Mouse (Mus musculus): ENCODE results near the gene Hist1h4i. TPM values are rescaled to one million over a fixed set of nuclear protein-coding genes. Genes with fewer than 3 reads are reported as not detected.
"Not testable (repeated sequence)": the region's sequence is repeated elsewhere in the genome, so short reads cannot be mapped to it uniquely, and the experiment has no call there.

The Hist1h4i gene
- polyA plus RNA-seq, 1 experiment from 2014 or later, result 25.5 TPM

GRCm38 (mm10) chr13:22049041-22049440 lies 7.9 kb upstream of the Hist1h4i start:
- Histone ChIP-seq H3K9me3 (ENCODE audit: control insufficient read depth, low read length) (no peaks in the 10 kb centered on the region), H3K27me3 (ENCODE audit: control insufficient read depth, insufficient read depth, low read length) (no peaks in the 10 kb centered on the region), H3K9ac (ENCODE audit: low read length) (no peak overlapping the region), H3K36me3 (ENCODE audit: control insufficient read depth, insufficient read depth, low read length) (no peaks in the 10 kb centered on the region), H3K27ac (ENCODE audit: low read depth, low read length) (no peak overlapping the region), H3K4me3 (ENCODE audit: low read depth, low read length) (no peak overlapping the region), H3K4me2 (ENCODE audit: low read depth) (no peak overlapping the region), H3K4me1 (ENCODE audit: control insufficient read depth, insufficient read depth, low read length) (no peaks in the 10 kb centered on the region)
- 84% methylated on average over 2 of the region's 2 CpGs for WGBS
- ATAC-seq (ENCODE audit: insufficient read depth, low FRiP score, low TSS enrichment), result no peak
- DNase-seq (ENCODE audit: low spot score), result no peak

GRCm38 (mm10) chr13:22045311-22045710 lies 4.1 kb upstream of the Hist1h4i start:
- ATAC-seq (ENCODE audit: insufficient read depth, low FRiP score, low TSS enrichment) (no peak), DNase-seq (ENCODE audit: low spot score) (no peak)
- 73% methylated on average over 2 of the region's 2 CpGs for WGBS
- Histone ChIP-seq H3K4me2 (ENCODE audit: low read depth) (no peak overlapping the region), H3K36me3 (ENCODE audit: control insufficient read depth, insufficient read depth, low read length) (no peaks in the 10 kb centered on the region), H3K9ac (ENCODE audit: low read length) (no peak overlapping the region), H3K4me3 (ENCODE audit: low read depth, low read length) (no peak overlapping the region), H3K27me3 (ENCODE audit: control insufficient read depth, insufficient read depth, low read length) (no peaks in the 10 kb centered on the region), H3K9me3 (ENCODE audit: control insufficient read depth, low read length) (no peaks in the 10 kb centered on the region), H3K27ac (ENCODE audit: low read depth, low read length) (no peak overlapping the region), H3K4me1 (ENCODE audit: control insufficient read depth, insufficient read depth, low read length) (0 out of 2 replicates have a peak, but pooled peaks cover 6% of the 10 kb centered on the region)

DNA sequence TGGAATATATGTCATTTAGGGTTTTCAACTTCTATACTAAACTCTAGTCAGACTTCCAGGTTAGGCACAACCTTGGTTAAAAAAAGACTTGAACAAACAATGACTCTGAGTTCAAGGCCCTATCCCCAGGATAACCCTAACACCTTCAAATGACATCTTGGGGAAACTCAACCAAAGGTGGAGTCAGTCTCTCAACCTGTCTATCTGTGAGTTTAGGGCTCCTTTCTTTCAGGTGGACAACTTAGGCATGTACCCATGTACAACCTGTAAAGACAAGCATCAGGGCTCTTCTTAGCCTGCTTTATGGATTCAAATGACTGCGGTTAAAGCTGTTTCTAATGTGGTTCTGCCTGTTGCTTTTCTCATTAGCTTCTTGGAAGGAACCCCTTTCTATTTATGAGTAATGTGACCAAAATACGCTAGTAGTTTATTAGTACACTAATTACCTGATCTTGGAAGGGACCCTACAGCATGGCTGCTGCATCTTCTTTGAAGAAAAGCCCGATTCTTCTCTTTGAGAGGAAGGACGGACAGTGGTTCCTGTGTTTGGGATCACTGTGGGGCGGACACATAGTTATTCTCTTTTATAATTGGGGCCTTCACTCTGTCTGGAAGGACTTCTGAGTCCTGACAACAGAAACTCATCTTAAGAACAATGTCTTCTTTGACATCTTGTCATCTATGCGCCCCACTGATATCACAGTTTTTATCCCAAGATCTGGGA lies 3.4 kb upstream of the Hist1h4i start:
- ATAC-seq (ENCODE audit: insufficient read depth, low FRiP score, low TSS enrichment), result no peak
- Histone ChIP-seq H3K9me3 (ENCODE audit: control insufficient read depth, low read length) (no peaks in the 10 kb centered on the region), H3K27ac (ENCODE audit: low read depth, low read length) (no peak overlapping the region), H3K27me3 (ENCODE audit: control insufficient read depth, insufficient read depth, low read length) (no peaks in the 10 kb centered on the region), H3K4me2 (ENCODE audit: low read depth) (no peak overlapping the region), H3K9ac (ENCODE audit: low read length) (no peak overlapping the region), H3K4me3 (ENCODE audit: low read depth, low read length) (no peak overlapping the region), H3K36me3 (ENCODE audit: control insufficient read depth, insufficient read depth, low read length) (no peaks in the 10 kb centered on the region), H3K4me1 (ENCODE audit: control insufficient read depth, insufficient read depth, low read length) (0 out of 2 replicates have a peak, but pooled peaks cover 6% of the 10 kb centered on the region)
- DNase-seq (ENCODE audit: low spot score), result no peak
- WGBS, result 89% methylated on average over 6 of the region's 6 CpGs

DNA sequence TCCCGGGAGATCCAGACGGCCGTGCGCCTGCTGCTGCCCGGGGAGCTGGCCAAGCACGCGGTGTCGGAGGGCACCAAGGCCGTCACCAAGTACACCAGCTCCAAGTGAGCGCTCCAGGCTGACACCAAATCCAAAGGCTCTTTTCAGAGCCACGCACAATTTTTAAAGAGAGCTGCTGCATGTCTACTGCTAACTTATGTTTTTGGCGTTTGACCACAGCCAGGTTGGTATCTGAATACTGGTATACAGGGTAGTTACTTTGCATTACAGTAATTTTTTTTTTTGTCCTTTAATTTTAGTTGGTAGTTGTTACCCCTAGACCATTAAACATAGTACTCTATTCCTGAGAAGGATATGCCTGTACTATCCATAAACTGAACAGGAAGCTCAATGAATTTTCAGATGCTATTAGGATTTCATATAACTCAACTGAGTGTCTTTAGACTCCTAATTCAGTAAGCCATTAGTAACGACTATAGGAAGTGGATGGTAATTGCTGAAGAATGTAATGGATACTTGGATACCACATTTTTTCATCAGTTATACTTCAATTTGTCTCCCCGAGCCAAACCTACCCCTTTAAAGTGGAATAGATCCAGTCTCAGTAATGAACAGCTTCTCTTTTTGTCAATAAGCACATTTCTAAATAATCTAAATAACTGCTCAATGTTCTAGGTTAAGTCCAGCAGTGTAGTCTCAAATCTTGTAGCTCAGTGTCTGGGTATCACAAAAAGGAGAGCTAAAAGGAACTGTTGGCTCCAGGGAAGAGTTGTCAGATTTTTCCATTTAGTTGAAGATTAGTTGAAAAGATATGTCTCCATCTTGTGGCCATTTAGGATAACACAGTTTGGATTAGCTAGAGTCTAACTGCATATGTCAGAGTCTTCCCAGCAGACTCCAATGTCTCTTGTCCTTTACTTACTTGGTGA lies 2.6 kb upstream of the Hist1h4i start:
- no peaks in the 10 kb centered on the region for H3K9me3 ChIP-seq (ENCODE audit: control insufficient read depth, low read length)
- ATAC-seq (ENCODE audit: insufficient read depth, low FRiP score, low TSS enrichment), result peak; percentile 21; the same call in 1 of the 2 replicates
- peak overlapping the region; percentile 31 for H3K4me3 ChIP-seq (ENCODE audit: low read depth, low read length)
- WGBS, result 3% methylated on average over 9 of the region's 14 CpGs
- no peaks in the 10 kb centered on the region for H3K27me3 ChIP-seq (ENCODE audit: control insufficient read depth, insufficient read depth, low read length)
- H3K27ac ChIP-seq (ENCODE audit: low read depth, low read length), result peak overlapping the region; percentile 76
- peak overlapping the region; percentile 53 for H3K9ac ChIP-seq (ENCODE audit: low read length)
- H3K36me3 ChIP-seq (ENCODE audit: control insufficient read depth, insufficient read depth, low read length), result no peaks in the 10 kb centered on the region
- 0 out of 2 replicates have a peak, but pooled peaks cover 6% of the 10 kb centered on the region for H3K4me1 ChIP-seq (ENCODE audit: control insufficient read depth, insufficient read depth, low read length)
- peak overlapping the region; percentile 49 for H3K4me2 ChIP-seq (ENCODE audit: low read depth)
- no peak for DNase-seq (ENCODE audit: low spot score)

- under 1% methylated on average over 27 of the region's 80 CpGs for WGBS
- H3K4me2 ChIP-seq (ENCODE audit: low read depth), result peak within 1 kb of the TSS; percentile 65
- H3K9me3 ChIP-seq (ENCODE audit: control insufficient read depth, low read length); H3K4me1 ChIP-seq (ENCODE audit: control insufficient read depth, insufficient read depth, low read length); H3K36me3 ChIP-seq (ENCODE audit: control insufficient read depth, insufficient read depth, low read length); H3K27me3 ChIP-seq (ENCODE audit: control insufficient read depth, insufficient read depth, low read length): not testable (repeated sequence)
- peak within 1 kb of the TSS; percentile 78 for H3K9ac ChIP-seq (ENCODE audit: low read length)
- peak within 1 kb of the TSS; percentile 37 for H3K4me3 ChIP-seq (ENCODE audit: low read depth, low read length)
- ATAC-seq (ENCODE audit: insufficient read depth, low FRiP score, low TSS enrichment), result peak; percentile 91
- peak; percentile 89 for DNase-seq (ENCODE audit: low spot score)
- H3K27ac ChIP-seq (ENCODE audit: low read depth, low read length), result peak within 1 kb of the TSS; percentile 94
Measured at GRCm38 (mm10) chr13:22042568-22043502, 1.7 kb upstream of the Hist1h4i start, which contains the start of the genes Hist1h2ag and Hist1h2bj. Hist1h2ag (minus strand) TSS chr13:22042944. Hist1h2bj (plus strand) TSS chr13:22043214.

GRCm38 (mm10) chr13:22041651-22042567 lies 747 bp upstream of the Hist1h4i start:
- Histone ChIP-seq H3K9ac (ENCODE audit: low read length) (peak overlapping the region; percentile 78), H3K4me3 (ENCODE audit: low read depth, low read length) (peak overlapping the region; percentile 37), H3K9me3 (ENCODE audit: control insufficient read depth, low read length) (no peaks in the 10 kb centered on the region), H3K36me3 (ENCODE audit: control insufficient read depth, insufficient read depth, low read length) (no peaks in the 10 kb centered on the region), H3K27ac (ENCODE audit: low read depth, low read length) (peak overlapping the region; percentile 94), H3K27me3 (ENCODE audit: control insufficient read depth, insufficient read depth, low read length) (no peaks in the 10 kb centered on the region), H3K4me1 (ENCODE audit: control insufficient read depth, insufficient read depth, low read length) (0 out of 2 replicates have a peak, but pooled peaks cover 6% of the 10 kb centered on the region), H3K4me2 (ENCODE audit: low read depth) (peak overlapping the region; percentile 65)
- ATAC-seq (ENCODE audit: insufficient read depth, low FRiP score, low TSS enrichment), result no peak
- WGBS, result 3% methylated on average over 13 of the region's 13 CpGs
- peak; percentile 35 for DNase-seq (ENCODE audit: low spot score)

GRCm38 (mm10) chr13:22040464-22041141 lies 559 bp downstream of the Hist1h4i start:
- Histone ChIP-seq H3K36me3 (ENCODE audit: control insufficient read depth, insufficient read depth, low read length) (no peaks in the 10 kb centered on the region), H3K9me3 (ENCODE audit: control insufficient read depth, low read length) (no peaks in the 10 kb centered on the region), H3K27me3 (ENCODE audit: control insufficient read depth, insufficient read depth, low read length) (no peaks in the 10 kb centered on the region), H3K4me1 (ENCODE audit: control insufficient read depth, insufficient read depth, low read length) (peaks cover 6% of the 10 kb centered on the region; the same call in 1 of the 2 replicates), H3K9ac (ENCODE audit: low read length) (peak overlapping the region; percentile 30), H3K4me3 (ENCODE audit: low read depth, low read length) (peak overlapping the region; percentile 37), H3K27ac (ENCODE audit: low read depth, low read length) (peak overlapping the region; percentile 94), H3K4me2 (ENCODE audit: low read depth) (peak overlapping the region; percentile 49)
- WGBS, result under 1% methylated on average over 18 of the region's 24 CpGs
- DNase-seq (ENCODE audit: low spot score) (peak; percentile 61), ATAC-seq (ENCODE audit: insufficient read depth, low FRiP score, low TSS enrichment) (peak; percentile 13)
